Mouse (Mus musculus) CH12.LX (cell line): Measurements from ENCODE around the gene Slc26a6. TPM values are rescaled to one million over a fixed set of nuclear protein-coding genes. Genes with fewer than 3 reads are reported as not detected.

ENCODE experiments used
- DNase-seq: peaks from one replicate; pipeline ENCODE4 v3.0.0-alpha.2; 2013; ENCODE audit errors: extremely low read depth
- H3K27ac ChIP-seq: 2 replicates; pipeline ENCODE4 v1.5.1; 2012; ENCODE audit warnings: low read depth, mild to moderate bottlenecking, control low read depth, moderate library complexity; ENCODE audit not compliant: insufficient read depth
- H3K27me3 ChIP-seq: replicated peaks from 2 replicates; pipeline ENCODE3; 2012; ENCODE audit warnings: inconsistent platforms
- H3K36me3 ChIP-seq, 2 experiments: replicated peaks in 1 of 2; 2 replicates each; pipeline versions ENCODE3 to v1.6.1; 2012; ENCODE audit warnings: inconsistent platforms in 1 of 2, low read length in 1 of 2, mild to moderate bottlenecking in 1 of 2, mixed read lengths in 1 of 2, moderate library complexity in 1 of 2; ENCODE audit not compliant: control insufficient read depth in 1 of 2, insufficient read depth in 1 of 2
- H3K4me1 ChIP-seq, 2 experiments: 2 replicates each; pipeline ENCODE4 v1.6.1; 2012; ENCODE audit warnings: inconsistent platforms in 1 of 2, moderate library complexity in 1 of 2; ENCODE audit not compliant: insufficient read depth in 2 of 2, control insufficient read depth in 1 of 2
- H3K4me2 ChIP-seq: 2 replicates; pipeline ENCODE4 v1.6.1; 2012; ENCODE audit warnings: low read depth, mild to moderate bottlenecking, control low read depth; ENCODE audit not compliant: poor library complexity, insufficient read depth, severe bottlenecking
- H3K4me3 ChIP-seq, 3 experiments: fragments of 150-350 bp in 1 of 3; sonication (generic) in 1 of 3; replicated peaks in 1 of 3; 2 replicates each; pipeline versions ENCODE3 to v1.5.1; 2011 to 2012; ENCODE audit warnings: low read depth in 2 of 3, low read length in 2 of 3, mild to moderate bottlenecking in 2 of 3, moderate library complexity in 2 of 3, control low read depth in 1 of 3, improper control_type of control experiment in 1 of 3, inconsistent platforms in 1 of 3, mixed read lengths in 1 of 3; ENCODE audit not compliant: poor library complexity in 1 of 3
- H3K79me2 ChIP-seq: replicated peaks from 2 replicates; pipeline ENCODE4 v1.6.1; 2012; ENCODE audit warnings: mild to moderate bottlenecking, moderate library complexity; ENCODE audit not compliant: control insufficient read depth, poor library complexity, insufficient read depth, severe bottlenecking; ENCODE audit errors: extremely low read depth
- H3K9ac ChIP-seq: 2 replicates; pipeline ENCODE4 v1.6.1; 2012; ENCODE audit warnings: low read depth, mild to moderate bottlenecking, control low read depth, moderate library complexity; ENCODE audit not compliant: insufficient read depth
- H3K9me3 ChIP-seq: replicated peaks from 2 replicates; pipeline ENCODE3; 2012; ENCODE audit warnings: low read length, inconsistent platforms, mixed read lengths
- BHLHE40 ChIP-seq: IDR thresholded peaks from 2 replicates; pipeline ENCODE4 v1.6.1; 2011; ENCODE audit warnings: mild to moderate bottlenecking, low read depth, low read length, improper control_type of control experiment
- CHD1 ChIP-seq: IDR thresholded peaks from 2 replicates; pipeline ENCODE4 v1.6.1; 2012; ENCODE audit warnings: low read depth, low read length, improper control_type of control experiment, inconsistent platforms
- CHD2 ChIP-seq: IDR thresholded peaks from 2 replicates; pipeline ENCODE4 v1.6.1; 2011; ENCODE audit warnings: low read length, improper control_type of control experiment
- CTCF ChIP-seq, 2 experiments: IDR thresholded peaks in 1 of 2; conservative IDR thresholded peaks in 1 of 2; 2 replicates each; pipeline ENCODE4 v1.5.1; 2011 to 2012; ENCODE audit warnings: low read depth in 2 of 2, low read length in 2 of 2, improper control_type of control experiment in 1 of 2, inconsistent platforms in 1 of 2, mild to moderate bottlenecking in 1 of 2, moderate library complexity in 1 of 2
- E2F4 ChIP-seq: IDR thresholded peaks from 2 replicates; pipeline ENCODE4 v1.6.1; 2011; ENCODE audit warnings: low read depth, low read length, improper control_type of control experiment; ENCODE audit not compliant: insufficient replicate concordance
- ELF1 ChIP-seq: IDR thresholded peaks from 2 replicates; pipeline ENCODE4 v1.6.1; 2014; ENCODE audit warnings: low read depth, mild to moderate bottlenecking, inconsistent platforms, low read length, improper control_type of control experiment
- EP300 ChIP-seq: IDR thresholded peaks from 2 replicates; pipeline ENCODE4 v1.6.1; 2011; ENCODE audit warnings: low read length, improper control_type of control experiment
- ETS1 ChIP-seq: conservative IDR thresholded peaks from 2 replicates; pipeline ENCODE4 v1.6.1; 2012; ENCODE audit warnings: low read depth, mild to moderate bottlenecking, inconsistent platforms, low read length, improper control_type of control experiment, moderate library complexity
- GABPA ChIP-seq: IDR thresholded peaks from 2 replicates; pipeline ENCODE4 v1.6.1; 2012; ENCODE audit warnings: low read depth, low read length, improper control_type of control experiment, inconsistent platforms; ENCODE audit not compliant: insufficient replicate concordance
- HCFC1 ChIP-seq: IDR thresholded peaks from 2 replicates; pipeline ENCODE4 v1.6.1; 2012; ENCODE audit warnings: low read depth, mild to moderate bottlenecking, inconsistent platforms, low read length, improper control_type of control experiment
- IRF4 ChIP-seq: IDR thresholded peaks from 2 replicates; pipeline ENCODE4 v1.6.1; 2014; ENCODE audit warnings: low read depth, mild to moderate bottlenecking, inconsistent platforms, low read length, improper control_type of control experiment
- JUN ChIP-seq: IDR thresholded peaks from 2 replicates; pipeline ENCODE4 v1.6.1; 2011; ENCODE audit warnings: low read depth, mild to moderate bottlenecking, low read length, improper control_type of control experiment, moderate library complexity; ENCODE audit not compliant: insufficient read depth
- JUND ChIP-seq: conservative IDR thresholded peaks from 2 replicates; pipeline ENCODE4 v1.6.1; 2011; ENCODE audit warnings: low read depth, low read length, improper control_type of control experiment
- KAT2A ChIP-seq: IDR thresholded peaks from 2 replicates; pipeline ENCODE4 v1.6.1; 2012; ENCODE audit warnings: low read length, improper control_type of control experiment, inconsistent platforms; ENCODE audit not compliant: insufficient replicate concordance
- MAFK ChIP-seq: IDR thresholded peaks from 2 replicates; pipeline ENCODE4 v1.6.1; 2011; ENCODE audit warnings: low read length, improper control_type of control experiment; ENCODE audit not compliant: insufficient replicate concordance
- MAX ChIP-seq: IDR thresholded peaks from 2 replicates; pipeline ENCODE4 v1.6.1; 2011; ENCODE audit warnings: low read length, improper control_type of control experiment
- MAZ ChIP-seq: IDR thresholded peaks from 2 replicates; pipeline ENCODE4 v1.6.1; 2012; ENCODE audit warnings: low read depth, mild to moderate bottlenecking, inconsistent platforms, low read length, improper control_type of control experiment, moderate library complexity
- MEF2A ChIP-seq: IDR thresholded peaks from 2 replicates; pipeline ENCODE4 v1.6.1; 2014; ENCODE audit warnings: low read depth, mild to moderate bottlenecking, inconsistent platforms, low read length, improper control_type of control experiment, borderline replicate concordance
- MXI1 ChIP-seq: IDR thresholded peaks from 2 replicates; pipeline ENCODE4 v1.6.1; 2011; ENCODE audit warnings: mild to moderate bottlenecking, low read depth, low read length, improper control_type of control experiment
- MYC ChIP-seq: IDR thresholded peaks from 2 replicates; pipeline ENCODE4 v1.6.1; 2011; ENCODE audit warnings: low read depth, mild to moderate bottlenecking, improper control_type of control experiment, low read length
- NELFE ChIP-seq: IDR thresholded peaks from 2 replicates; pipeline ENCODE4 v1.6.1; 2011; ENCODE audit warnings: low read depth, low read length, improper control_type of control experiment
- NRF1 ChIP-seq: IDR thresholded peaks from 2 replicates; pipeline ENCODE4 v1.6.1; 2014; ENCODE audit warnings: low read depth, mild to moderate bottlenecking, inconsistent platforms, low read length, improper control_type of control experiment, moderate library complexity
- PAX5 ChIP-seq: IDR thresholded peaks from 2 replicates; pipeline ENCODE4 v1.6.1; 2012; ENCODE audit warnings: low read length, inconsistent platforms, mixed read lengths
- POLR2A ChIP-seq: IDR thresholded peaks from 2 replicates; pipeline ENCODE4 v1.6.1; 2011; ENCODE audit warnings: low read depth, mild to moderate bottlenecking, improper control_type of control experiment, low read length
- POLR2AphosphoS2 ChIP-seq: IDR thresholded peaks from 2 replicates; pipeline ENCODE4 v1.6.1; 2011; ENCODE audit warnings: low read depth, low read length, improper control_type of control experiment
- RAD21 ChIP-seq: IDR thresholded peaks from 2 replicates; pipeline ENCODE4 v1.6.1; 2011; ENCODE audit warnings: low read depth, mild to moderate bottlenecking, low read length, improper control_type of control experiment, moderate library complexity
- RCOR1 ChIP-seq: conservative IDR thresholded peaks from 2 replicates; pipeline ENCODE4 v1.6.1; 2012; ENCODE audit warnings: low read depth, mild to moderate bottlenecking, inconsistent platforms, low read length, improper control_type of control experiment
- SIN3A ChIP-seq: IDR thresholded peaks from 2 replicates; pipeline ENCODE4 v1.6.1; 2012; ENCODE audit warnings: low read length, improper control_type of control experiment, inconsistent platforms
- SMC3 ChIP-seq: IDR thresholded peaks from 2 replicates; pipeline ENCODE4 v1.6.1; 2011; ENCODE audit warnings: low read depth, low read length, improper control_type of control experiment
- TCF12 ChIP-seq: IDR thresholded peaks from 2 replicates; pipeline ENCODE4 v1.6.1; 2014; ENCODE audit warnings: low read depth, mild to moderate bottlenecking, inconsistent platforms, low read length, improper control_type of control experiment
- UBTF ChIP-seq: IDR thresholded peaks from 2 replicates; pipeline ENCODE4 v1.6.1; 2012; ENCODE audit warnings: low read depth, mild to moderate bottlenecking, inconsistent platforms, low read length, improper control_type of control experiment, moderate library complexity
- USF1 ChIP-seq: IDR thresholded peaks from 2 replicates; pipeline ENCODE4 v1.6.1; 2014; ENCODE audit warnings: low read depth, mild to moderate bottlenecking, inconsistent platforms, low read length, improper control_type of control experiment
- USF2 ChIP-seq: conservative IDR thresholded peaks from 2 replicates; pipeline ENCODE4 v1.6.1; 2011; ENCODE audit warnings: low read depth, low read length, improper control_type of control experiment
- ZC3H11A ChIP-seq: IDR thresholded peaks from 2 replicates; pipeline ENCODE4 v1.6.1; 2012; ENCODE audit warnings: low read depth, mild to moderate bottlenecking, inconsistent platforms, low read length, improper control_type of control experiment
- ZKSCAN1 ChIP-seq: IDR thresholded peaks from 2 replicates; pipeline ENCODE4 v1.6.1; 2012; ENCODE audit warnings: low read depth, inconsistent platforms, low read length, improper control_type of control experiment, borderline replicate concordance
- ZMIZ1 ChIP-seq: IDR thresholded peaks from 2 replicates; pipeline ENCODE4 v1.6.1; 2012; ENCODE audit warnings: low read depth, mild to moderate bottlenecking, inconsistent platforms, low read length, improper control_type of control experiment
- ZNF384 ChIP-seq: IDR thresholded peaks from 2 replicates; pipeline ENCODE4 v1.6.1; 2012; ENCODE audit warnings: low read depth, low read length, improper control_type of control experiment, inconsistent platforms
- dilution Hi-C: fragments of 300-500 bp; cut with MboI; formaldehyde crosslinking; loops from 2 replicates; pipeline ENCODE4 v1.14.3; 2020; ENCODE audit warnings: low sequenced_read_pairs; ENCODE audit not compliant: extremely low pct_unique_long_range_greater_than_20kb, extremely low pct_ligation_motif_present
- in situ Hi-C: fragments of 300-500 bp; cut with MboI; formaldehyde crosslinking; loops from 3 replicates; pipeline ENCODE4 v1.14.3; 2019; ENCODE audit warnings: low sequenced_read_pairs, low pct_ligation_motif_present, low pct_unique_long_range_greater_than_20kb, mixed read lengths
- polyA plus RNA-seq: library from polyadenylated mRNA; unstranded; fragments of >175 nt; gene quantifications from 2 replicates; pipeline ENCODE4 v1.2.1, GENCODE M21; 2012; ENCODE audit warnings: low read depth; ENCODE audit not compliant: insufficient read length
- total RNA-seq, 2 experiments: library from RNA; depleted of rRNA; stranded (reverse); fragments of 300-350 nt in 1 of 2; fragments of >200 nt in 1 of 2; gene quantifications; 2 replicates each; pipeline ENCODE4 v1.2.3; 2012 to 2014

Gene Slc26a6
- total and polyA plus RNA-seq, 3 experiments = 5.0 to 10.0 (median 5.0) TPM

DNA sequence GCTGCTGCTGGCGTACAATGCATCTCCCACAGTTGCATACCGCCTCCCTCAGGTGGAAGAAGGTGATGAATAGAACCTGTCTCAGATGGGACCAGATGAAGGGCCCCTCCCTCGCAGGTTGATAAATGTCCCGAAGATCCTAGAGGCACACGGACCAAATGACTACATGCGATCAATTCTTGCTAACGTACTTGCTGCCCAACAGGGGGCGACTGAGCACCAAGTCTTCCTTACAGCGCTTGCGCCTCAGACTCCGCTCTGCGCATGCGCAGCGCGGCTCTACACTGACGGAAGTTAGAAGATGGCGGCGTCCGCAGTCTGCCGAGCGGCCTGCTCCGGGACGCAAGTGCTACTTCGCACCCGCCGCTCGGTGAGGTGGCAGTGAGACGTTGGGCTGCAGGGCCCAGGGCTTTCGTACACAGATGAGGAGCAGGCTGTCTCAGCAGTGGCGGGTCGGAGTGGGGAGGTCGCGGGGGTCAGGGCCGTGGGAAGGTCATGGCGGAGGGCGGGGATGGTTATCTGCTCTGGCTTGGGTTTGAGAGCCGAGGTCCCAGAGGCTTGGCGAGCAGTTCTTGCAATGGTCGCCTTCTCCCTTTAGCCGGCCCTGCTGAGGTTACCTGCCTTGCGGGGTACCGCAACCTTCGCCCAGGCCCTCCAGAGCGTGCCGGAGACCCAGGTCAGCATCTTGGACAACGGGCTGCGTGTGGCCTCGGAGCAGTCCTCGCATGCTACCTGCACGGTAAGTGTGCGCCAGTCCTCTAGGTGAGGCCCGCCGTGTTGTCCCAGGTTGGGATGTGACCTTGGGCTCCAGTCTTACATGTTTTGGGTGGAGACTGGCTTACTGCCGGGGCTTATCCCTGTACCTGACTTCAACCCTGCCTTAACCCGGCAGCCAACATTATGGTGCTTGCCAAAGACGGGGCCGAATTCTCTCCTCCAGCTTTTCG, 83.6 kb downstream of the Slc26a6 start, which contains the start of gene Uqcrc1:
Gene Uqcrc1 (plus strand): TSS at position 216 of the 947 bp plus-strand sequence.
- H3K9ac ChIP-seq = peak within 1 kb of the TSS; percentile 81
- no peaks in the 10 kb centered on the region for H3K9me3 ChIP-seq
- peaks cover 0 to 13% of the 10 kb centered on the region in 2 experiments; a peak in 2 of 4 replicates for H3K4me1 ChIP-seq
- DNase-seq = peak; percentile 99
- H3K4me2 ChIP-seq = peak within 1 kb of the TSS; percentile 88
- H3K27me3 ChIP-seq = peaks cover 4% of the 10 kb centered on the region
- in situ Hi-C loops (no loop called here), dilution Hi-C loops (no loop called here)
- peaks cover 11% of the 10 kb centered on the region for H3K79me2 ChIP-seq
- H3K4me3 ChIP-seq = peak within 1 kb of the TSS; percentile 91 to 97 (median 96)
- peaks cover 22 to 34% of the 10 kb centered on the region in 2 experiments for H3K36me3 ChIP-seq
- H3K27ac ChIP-seq = peak within 1 kb of the TSS; percentile 49
- TF ChIP-seq CTCF (conservative IDR thresholded peaks at IDR 0.05 in 1 of 2, IDR thresholded peaks at IDR 0.05 in 1 of 2; ENCODE audit: low read depth in 2 of 2, low read length in 2 of 2) (peak; percentile 72 to 89), E2F4 (no peak), CHD2 (no peak), USF2 (no peak), BHLHE40 (0 out of 2 replicates have a peak, but pooled peaks have one; percentile 4), MYC (0 out of 2 replicates have a peak, but pooled peaks have one; percentile 45), ZKSCAN1 (no peak), TCF12 (peak; percentile 96), ELF1 (peak; percentile 85), SMC3 (peak; percentile 69), MAZ (peak; percentile 77; the same call in 1 of the 2 replicates), POLR2A (peak; percentile 97), ETS1 (no peak), GABPA (no peak; the same call in 1 of the 2 replicates), POLR2AphosphoS2 (peak; percentile 61; the same call in 1 of the 2 replicates), USF1 (no peak), ZMIZ1 (peak; percentile 75), NRF1 (peak; percentile 100), ZC3H11A (no peak), HCFC1 (peak; percentile 81), MEF2A (peak; percentile 66; the same call in 1 of the 2 replicates), CHD1 (no peak), JUN (no peak), ZNF384 (no peak), PAX5 (no peak), RCOR1 (no peak), IRF4 (peak; percentile 29; the same call in 1 of the 2 replicates), MAX (peak; percentile 9; the same call in 1 of the 2 replicates), MXI1 (peak; percentile 81; the same call in 1 of the 2 replicates), NELFE (peak; percentile 97), RAD21 (peak; percentile 80), KAT2A (peak; percentile 58; the same call in 1 of the 2 replicates), SIN3A (peak; percentile 88), EP300 (no peak), UBTF (no peak; the same call in 1 of the 2 replicates), JUND (0 out of 2 replicates have a peak, but pooled peaks have one; percentile 19), MAFK (no peak)
